Mouse (Mus musculus) MEL (cell line): ENCODE data around the gene Plekhg4. TPM values are rescaled to one million over a fixed set of nuclear protein-coding genes. Genes with fewer than 3 reads are reported as not detected.

Experiments used
- DNase-seq: peaks from one replicate; pipeline ENCODE4 v3.0.0; 2011; ENCODE audit warnings: low read depth, low spot score
- H3K27ac ChIP-seq: 2 replicates; pipeline ENCODE4 v1.5.1; 2012; ENCODE audit warnings: low read depth, mild to moderate bottlenecking, control low read depth, low read length, moderate library complexity; ENCODE audit not compliant: control insufficient read depth
- H3K27me3 ChIP-seq, 2 experiments: fragments of 150-350 bp in 1 of 2; sonication (generic) in 1 of 2; 2 replicates each; pipeline ENCODE4 v1.6.1; 2012; ENCODE audit warnings: low read length in 2 of 2, mild to moderate bottlenecking in 2 of 2, improper control_type of control experiment in 1 of 2, moderate library complexity in 1 of 2; ENCODE audit not compliant: insufficient read depth in 2 of 2, control insufficient read depth in 1 of 2
- H3K36me3 ChIP-seq, 2 experiments: 2 replicates each; pipeline ENCODE4 v1.6.1; 2012 to 2014; ENCODE audit warnings: low read length in 2 of 2, improper control_type of control experiment in 1 of 2, inconsistent platforms in 1 of 2, mild to moderate bottlenecking in 1 of 2; ENCODE audit not compliant: insufficient read depth in 2 of 2, control insufficient read depth in 1 of 2
- H3K4me1 ChIP-seq, 2 experiments: fragments of 150-350 bp in 1 of 2; sonication (generic) in 1 of 2; 2 replicates each; pipeline ENCODE4 v1.6.1; 2012; ENCODE audit warnings: low read length in 2 of 2, improper control_type of control experiment in 1 of 2, mild to moderate bottlenecking in 1 of 2; ENCODE audit not compliant: insufficient read depth in 2 of 2, control insufficient read depth in 1 of 2
- H3K4me3 ChIP-seq, 2 experiments: fragments of 150-350 bp in 1 of 2; sonication (generic) in 1 of 2; 2 replicates each; pipeline ENCODE4 v1.5.1; 2012; ENCODE audit warnings: low read depth in 2 of 2, low read length in 2 of 2, mild to moderate bottlenecking in 2 of 2, moderate library complexity in 2 of 2, control low read depth in 1 of 2, improper control_type of control experiment in 1 of 2; ENCODE audit not compliant: control insufficient read depth in 1 of 2, insufficient read depth in 1 of 2
- H3K79me2 ChIP-seq: 2 replicates; pipeline ENCODE4 v1.6.1; 2012; ENCODE audit warnings: mild to moderate bottlenecking, low read length, moderate library complexity; ENCODE audit not compliant: control insufficient read depth, poor library complexity, insufficient read depth
- H3K9ac ChIP-seq: 2 replicates; pipeline ENCODE4 v1.6.1; 2012; ENCODE audit warnings: low read depth, mild to moderate bottlenecking, control low read depth, low read length, moderate library complexity; ENCODE audit not compliant: control insufficient read depth, poor library complexity, severe bottlenecking
- H3K9me3 ChIP-seq: fragments of 150-350 bp; sonication (generic); replicated peaks from 2 replicates; pipeline ENCODE4 v1.6.1; 2012; ENCODE audit warnings: mild to moderate bottlenecking, low read length, improper control_type of control experiment, moderate library complexity; ENCODE audit not compliant: insufficient read depth
- CHD1 ChIP-seq: IDR thresholded peaks from 2 replicates; pipeline ENCODE4 v1.6.1; 2012; ENCODE audit warnings: low read depth, mild to moderate bottlenecking, inconsistent platforms, low read length, improper control_type of control experiment
- E2F4 ChIP-seq: IDR thresholded peaks from 2 replicates; pipeline ENCODE4 v1.6.1; 2011; ENCODE audit warnings: low read depth, low read length, improper control_type of control experiment, borderline replicate concordance
- ELF1 ChIP-seq: IDR thresholded peaks from 2 replicates; pipeline ENCODE4 v1.6.1; 2014; ENCODE audit warnings: low read depth, mild to moderate bottlenecking, inconsistent platforms, low read length, improper control_type of control experiment, moderate library complexity
- EP300 ChIP-seq, 2 experiments: IDR thresholded peaks; 2 replicates each; pipeline ENCODE4 v1.6.1; 2011; ENCODE audit warnings: improper control_type of control experiment in 2 of 2, low read length in 2 of 2, low read depth in 1 of 2, mild to moderate bottlenecking in 1 of 2
- GABPA ChIP-seq: IDR thresholded peaks from 2 replicates; pipeline ENCODE4 v1.6.1; 2012; ENCODE audit warnings: low read depth, mild to moderate bottlenecking, inconsistent platforms, low read length, improper control_type of control experiment, moderate library complexity
- KAT2A ChIP-seq: conservative IDR thresholded peaks from 2 replicates; pipeline ENCODE4 v1.6.1; 2012; ENCODE audit warnings: low read depth, low read length, improper control_type of control experiment, inconsistent platforms
- MEF2A ChIP-seq: IDR thresholded peaks from 2 replicates; pipeline ENCODE4 v1.6.1; 2014; ENCODE audit warnings: low read depth, mild to moderate bottlenecking, inconsistent platforms, low read length, improper control_type of control experiment; ENCODE audit not compliant: poor library complexity, insufficient replicate concordance, severe bottlenecking; ENCODE audit errors: extremely low read depth
- MXI1 ChIP-seq: IDR thresholded peaks from 2 replicates; pipeline ENCODE4 v1.6.1; 2011; ENCODE audit warnings: mild to moderate bottlenecking, low read depth, low read length, improper control_type of control experiment
- MYC ChIP-seq: IDR thresholded peaks from 2 replicates; pipeline ENCODE4 v1.6.1; 2011; ENCODE audit warnings: low read depth, mild to moderate bottlenecking, low read length, improper control_type of control experiment, moderate library complexity
- NELFE ChIP-seq: IDR thresholded peaks from 2 replicates; pipeline ENCODE4 v1.6.1; 2011; ENCODE audit warnings: low read depth, low read length, improper control_type of control experiment
- RAD21 ChIP-seq: IDR thresholded peaks from 2 replicates; pipeline ENCODE4 v1.6.1; 2011; ENCODE audit warnings: mild to moderate bottlenecking, low read depth, low read length, improper control_type of control experiment
- SIN3A ChIP-seq: IDR thresholded peaks from 2 replicates; pipeline ENCODE4 v1.6.1; 2012; ENCODE audit warnings: low read length, improper control_type of control experiment, inconsistent platforms
- TAL1 ChIP-seq: IDR thresholded peaks from 2 replicates; pipeline ENCODE4 v1.6.1; 2012; ENCODE audit warnings: mild to moderate bottlenecking, inconsistent platforms, low read length, moderate library complexity, mixed read lengths
- USF1 ChIP-seq: IDR thresholded peaks from 2 replicates; pipeline ENCODE4 v1.6.1; 2014; ENCODE audit warnings: low read depth, mild to moderate bottlenecking, inconsistent platforms, low read length, improper control_type of control experiment, moderate library complexity
- USF2 ChIP-seq, 2 experiments: IDR thresholded peaks; 2 replicates each; pipeline ENCODE4 v1.6.1; 2011 to 2012; ENCODE audit warnings: improper control_type of control experiment in 2 of 2, low read length in 2 of 2, borderline replicate concordance in 1 of 2, inconsistent platforms in 1 of 2, low read depth in 1 of 2, mild to moderate bottlenecking in 1 of 2; ENCODE audit not compliant: insufficient read depth in 1 of 2
- ZKSCAN1 ChIP-seq: IDR thresholded peaks from 2 replicates; pipeline ENCODE4 v1.6.1; 2012; ENCODE audit warnings: low read depth, mild to moderate bottlenecking, inconsistent platforms, low read length, improper control_type of control experiment, moderate library complexity
- ZMIZ1 ChIP-seq: IDR thresholded peaks from 2 replicates; pipeline ENCODE4 v1.6.1; 2012; ENCODE audit warnings: low read depth, mild to moderate bottlenecking, inconsistent platforms, low read length, improper control_type of control experiment, moderate library complexity
- ZNF384 ChIP-seq: IDR thresholded peaks from 2 replicates; pipeline ENCODE4 v1.6.1; 2012; ENCODE audit warnings: low read depth, mild to moderate bottlenecking, inconsistent platforms, low read length, improper control_type of control experiment
- polyA plus RNA-seq, 2 experiments: library from polyadenylated mRNA; stranded (reverse) in 1 of 2; unstranded in 1 of 2; fragments of >175 nt in 1 of 2; fragments of >200 nt in 1 of 2; gene quantifications; 2 replicates each; pipeline versions ENCODE4 v1.2.1 to v1.2.4; 2012; ENCODE audit warnings: low replicate concordance in 2 of 2, low read depth in 1 of 2; ENCODE audit not compliant: insufficient read length in 2 of 2, insufficient read depth in 1 of 2, missing spikeins in 1 of 2
- total RNA-seq: library from RNA; depleted of rRNA; stranded (reverse); fragments of 300-350 nt; gene quantifications from 2 replicates; pipeline ENCODE4 v1.2.3, GENCODE M21; 2012

The Plekhg4 gene
- total and polyA plus RNA-seq, 3 experiments: 0.10 TPM; not detected in 2

GRCm38 (mm10) chr8:105389096-105389495, 16.0 kb downstream of the Plekhg4 start:
- no peak for DNase-seq
- Histone ChIP-seq H3K4me3 (no peak overlapping the region), H3K27ac (no peak overlapping the region), H3K4me1 (no peaks in the 10 kb centered on the region; a peak in 1 of 4 replicates), H3K9ac (no peak overlapping the region), H3K79me2 (no peaks in the 10 kb centered on the region), H3K36me3 (no peaks in the 10 kb centered on the region), H3K27me3 (peaks cover 0 to 2% of the 10 kb centered on the region in 2 experiments; a peak in 3 of 4 replicates)
- no peak for TF ChIP-seq MEF2A
- no peak for TF ChIP-seq NELFE
- no peak for TF ChIP-seq TAL1
- TF ChIP-seq SIN3A: no peak
- no peak for TF ChIP-seq CHD1
- TF ChIP-seq ZNF384: no peak
- TF ChIP-seq GABPA: no peak
- no peak for TF ChIP-seq ELF1
- no peak for TF ChIP-seq USF2 (IDR thresholded peaks at IDR 0.05; ENCODE audit: borderline replicate concordance in 1 of 2, insufficient read depth in 1 of 2, low read depth in 1 of 2, low read length in 2 of 2)
- TF ChIP-seq, all 39 proteins: peak for 0
- H3K9me3 ChIP-seq: no peaks in the 10 kb centered on the region

DNA sequence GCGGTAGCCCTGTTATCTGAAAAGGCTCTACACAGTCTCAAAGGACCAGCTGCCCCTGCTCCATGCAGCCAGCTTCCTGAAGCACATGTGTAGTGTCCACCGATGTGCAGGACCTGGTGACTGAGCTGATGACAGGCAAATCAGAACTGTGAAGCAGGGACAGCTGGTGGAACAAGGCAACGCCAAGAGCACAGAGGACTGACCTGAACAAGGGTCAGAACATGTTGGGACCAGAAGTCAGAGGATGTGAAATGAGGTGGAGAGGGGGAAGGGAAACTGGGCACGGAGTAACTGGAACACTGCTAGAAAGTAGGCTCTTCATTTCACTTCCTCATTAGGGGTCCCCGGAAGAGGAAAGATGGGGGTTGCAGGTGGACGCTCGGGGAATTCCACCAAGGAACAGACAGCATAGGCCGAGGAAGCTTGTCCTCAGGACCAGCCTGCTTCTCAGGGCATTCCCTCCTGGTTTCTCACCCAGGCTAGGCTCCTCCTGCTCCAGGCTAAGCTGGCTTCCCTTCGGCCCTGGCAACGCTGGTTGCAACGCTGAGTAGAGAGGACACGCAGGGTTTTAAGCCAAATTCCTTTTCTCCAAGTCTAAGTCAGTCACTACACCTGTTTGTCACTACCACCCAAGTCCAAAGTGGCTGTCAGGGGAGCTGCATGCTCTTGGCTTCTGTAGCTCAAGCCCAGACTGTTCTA, 20.2 kb downstream of the Plekhg4 start:
- no peak overlapping the region for H3K9ac ChIP-seq
- no peaks in the 10 kb centered on the region for H3K36me3 ChIP-seq
- no peaks in the 10 kb centered on the region; a peak in 1 of 4 replicates for H3K4me1 ChIP-seq
- TF ChIP-seq E2F4 (no peak), ZKSCAN1 (no peak), NELFE (no peak), RAD21 (no peak), MYC (no peak), ELF1 (no peak), ZMIZ1 (no peak), MEF2A (no peak), MXI1 (no peak), USF1 (no peak), EP300 (IDR thresholded peaks at IDR 0.05; ENCODE audit: low read depth in 1 of 2, low read length in 2 of 2) (no peak), CHD1 (no peak), KAT2A (no peak), GABPA (no peak)
- TF ChIP-seq, all 39 proteins: peak for 0
- H3K4me3 ChIP-seq: no peak overlapping the region
- no peaks in the 10 kb centered on the region for H3K9me3 ChIP-seq
- DNase-seq: no peak
- no peak overlapping the region for H3K27ac ChIP-seq
- H3K27me3 ChIP-seq: peaks cover 5 to 7% of the 10 kb centered on the region in 2 experiments
- no peaks in the 10 kb centered on the region for H3K79me2 ChIP-seq
